In genomic region chr6:128808532-128808931, GRCm38 (mm10) we compare ENCODE assay signal across 9 mouse cellular contexts. TPM values are rescaled to one million over a fixed set of nuclear protein-coding genes. Genes with fewer than 3 reads are reported as not detected.
DNase-seq lines count a peak whose midpoint lies in the region; ATAC-seq and TF ChIP-seq lines count a peak whose summit lies in the region.
"Had no signal": no experiment of that assay in that cellular context is flagged by ENCODE, and none has a peak within 500 bp of the region (broad histone marks: within the 10 kb centered on the region; RNA-seq: fewer than 3 reads in every experiment).

No protein-coding gene starts in this region.

- peak; percentile 63 for TF ChIP-seq CTCF in kidney, adult 2 months (conservative IDR thresholded peaks at IDR 0.05; ENCODE audit: insufficient read depth, insufficient read length, low read depth, low read length)

- H3K27ac ChIP-seq in kidney, adult 2 months (ENCODE audit: insufficient read depth, low read depth, low read length): no peak overlapping the region
- no peak overlapping the region for H3K27ac ChIP-seq in kidney, embryonic 16.5 days (ENCODE audit: low read length)
- H3K27ac ChIP-seq in embryonic facial prominence, embryonic 10.5 days (replicated peaks): no peak overlapping the region
- no peak overlapping the region for H3K27ac ChIP-seq in forebrain, embryonic 16.5 days (ENCODE audit: low read length)
- no peak overlapping the region for H3K27ac ChIP-seq in forebrain, embryonic 10.5 days
- H3K27ac ChIP-seq: limb, embryonic 13.5 days had no signal

- no peaks in the 10 kb centered on the region for H3K4me1 ChIP-seq in kidney, adult 2 months (ENCODE audit: control insufficient read depth, insufficient read depth, low read length)
- H3K4me1 ChIP-seq in kidney, embryonic 16.5 days (ENCODE audit: insufficient read depth, low read length): no peaks in the 10 kb centered on the region
- H3K4me1 ChIP-seq in embryonic facial prominence, embryonic 10.5 days: no peaks in the 10 kb centered on the region
- H3K4me1 ChIP-seq in forebrain, embryonic 16.5 days (replicated peaks; ENCODE audit: control insufficient read depth, insufficient read depth, low read length): no peaks in the 10 kb centered on the region
- peaks cover 2% of the 10 kb centered on the region; the same call in 1 of the 2 replicates for H3K4me1 ChIP-seq in forebrain, embryonic 10.5 days
- H3K4me1 ChIP-seq: limb, embryonic 13.5 days had no signal

- WGBS in kidney, adult 2 months: 78% methylated on average over 5 of the region's 5 CpGs
- WGBS in kidney, embryonic 16.5 days: 86% methylated on average over 5 of the region's 5 CpGs
- 87% methylated on average over 5 of the region's 5 CpGs for WGBS in embryonic facial prominence, embryonic 10.5 days
- WGBS in forebrain, embryonic 16.5 days: 86% methylated on average over 5 of the region's 5 CpGs
- 87% methylated on average over 5 of the region's 5 CpGs for WGBS in forebrain, embryonic 10.5 days

- H3K9ac ChIP-seq in kidney, embryonic 16.5 days (replicated peaks; ENCODE audit: low read length): no peak overlapping the region
- H3K9ac ChIP-seq in forebrain, embryonic 16.5 days (replicated peaks; ENCODE audit: low read depth, low read length): no peak overlapping the region
- H3K9ac ChIP-seq: limb, embryonic 13.5 days had no signal

- H3K27me3 ChIP-seq in kidney, adult 2 months (replicated peaks; ENCODE audit: control insufficient read depth, insufficient read depth, low read length): no peaks in the 10 kb centered on the region
- no peaks in the 10 kb centered on the region for H3K27me3 ChIP-seq in kidney, embryonic 16.5 days (ENCODE audit: insufficient read depth, low read length)
- no peaks in the 10 kb centered on the region for H3K27me3 ChIP-seq in embryonic facial prominence, embryonic 10.5 days (replicated peaks; ENCODE audit: low read depth, poor library complexity, severe bottlenecking)
- H3K27me3 ChIP-seq in forebrain, embryonic 16.5 days (replicated peaks; ENCODE audit: control insufficient read depth, insufficient read depth, low read length): no peaks in the 10 kb centered on the region
- H3K27me3 ChIP-seq in forebrain, embryonic 10.5 days (ENCODE audit: poor library complexity, severe bottlenecking): no peaks in the 10 kb centered on the region
- H3K27me3 ChIP-seq: limb, embryonic 13.5 days had no signal

- peak; percentile 58 for DNase-seq in kidney, adult 2 months
- peak; percentile 43 for DNase-seq in ES-CJ7 (ENCODE audit: low read depth, low spot score)
- DNase-seq in embryonic facial prominence, embryonic 10.5 days (ENCODE audit: low spot score): peak; percentile 20
- no peak for DNase-seq in forebrain, embryonic 10.5 days (ENCODE audit: extremely low spot score, low spot score)
- DNase-seq in ovary, postnatal 10 days (ENCODE audit: low spot score): no peak

- no peaks in the 10 kb centered on the region for H3K36me3 ChIP-seq in kidney, adult 2 months (ENCODE audit: control insufficient read depth, insufficient read depth, low read length)
- H3K36me3 ChIP-seq in kidney, embryonic 16.5 days (ENCODE audit: insufficient read depth, low read length): no peaks in the 10 kb centered on the region
- no peaks in the 10 kb centered on the region for H3K36me3 ChIP-seq in embryonic facial prominence, embryonic 10.5 days (replicated peaks)
- H3K36me3 ChIP-seq in forebrain, embryonic 16.5 days (ENCODE audit: control insufficient read depth, insufficient read depth): no peaks in the 10 kb centered on the region
- H3K36me3 ChIP-seq in forebrain, embryonic 10.5 days (replicated peaks): no peaks in the 10 kb centered on the region
- H3K36me3 ChIP-seq: limb, embryonic 13.5 days had no signal

- no peak for TF ChIP-seq POLR2A in kidney, adult 2 months (IDR thresholded peaks at IDR 0.05; ENCODE audit: low read depth, low read length)

- no peak for ATAC-seq in kidney, embryonic 16.5 days (ENCODE audit: low FRiP score, low TSS enrichment)
- peak; percentile 79 for ATAC-seq in megakaryocyte, adult 5-6 weeks (ENCODE audit: poor library complexity, severe bottlenecking)
- ATAC-seq in forebrain, embryonic 16.5 days: no peak

- no peak overlapping the region for H3K4me3 ChIP-seq in kidney, adult 2 months (ENCODE audit: insufficient read depth, low read depth, low read length)
- no peak overlapping the region for H3K4me3 ChIP-seq in kidney, embryonic 16.5 days (ENCODE audit: low read length)
- no peak overlapping the region for H3K4me3 ChIP-seq in embryonic facial prominence, embryonic 10.5 days
- no peak overlapping the region for H3K4me3 ChIP-seq in forebrain, embryonic 16.5 days (replicated peaks; ENCODE audit: low read length)
- H3K4me3 ChIP-seq in forebrain, embryonic 10.5 days: no peak overlapping the region
- H3K4me3 ChIP-seq: limb, embryonic 13.5 days had no signal

- H3K4me2 ChIP-seq in kidney, embryonic 16.5 days (replicated peaks; ENCODE audit: low read depth, low read length): no peak overlapping the region
- no peak overlapping the region for H3K4me2 ChIP-seq in forebrain, embryonic 16.5 days (ENCODE audit: low read length)
- H3K4me2 ChIP-seq: limb, embryonic 13.5 days had no signal

- no peaks in the 10 kb centered on the region for H3K9me3 ChIP-seq in kidney, embryonic 16.5 days (ENCODE audit: low read length)
- H3K9me3 ChIP-seq in embryonic facial prominence, embryonic 10.5 days: no peaks in the 10 kb centered on the region
- H3K9me3 ChIP-seq in forebrain, embryonic 16.5 days (ENCODE audit: control insufficient read depth, low read length): no peaks in the 10 kb centered on the region
- peaks cover 2% of the 10 kb centered on the region; the same call in 1 of the 2 replicates for H3K9me3 ChIP-seq in forebrain, embryonic 10.5 days
- H3K9me3 ChIP-seq: limb, embryonic 13.5 days had no signal

RNA-seq across cellular contexts. Expression of gene Gm44511, which starts 17.6 kb away (rescaled TPM):
- 0.23 TPM in 1 of 2 replicates, not detected in the other for polyA plus RNA-seq in kidney, adult 2 months (2012; rRNA removed)
- not detected in 2 replicates for polyA plus RNA-seq in kidney, embryonic 16.5 days (2015; fragmentation: Nextera tagmentation; extraction: Ambion mirVana)
- not detected in 2 replicates for polyA plus RNA-seq in embryonic facial prominence, embryonic 10.5 days (2016; fragmentation: Nextera tagmentation; extraction: Ambion mirVana)
- total RNA-seq in megakaryocyte, adult 5-6 weeks (2015): 2.7 TPM in 1 of 2 replicates, not detected in the other
- 3.4 TPM in 1 of 2 replicates, not detected in the other for total RNA-seq in megakaryocyte, adult 5-6 weeks (2017)
- polyA plus RNA-seq in forebrain, embryonic 16.5 days (2015; fragmentation: Nextera tagmentation; extraction: Ambion mirVana): not detected in 2 replicates
- polyA plus RNA-seq in forebrain, embryonic 10.5 days (2016; fragmentation: Nextera tagmentation; extraction: Ambion mirVana): not detected in 2 replicates
- polyA plus RNA-seq: limb, embryonic 13.5 days had no signal

RNA-seq across cellular contexts. Expression of gene Klrb1b, which starts 17.6 kb away (rescaled TPM):
- 0.03 and 0.11 TPM in 2 replicates for polyA plus RNA-seq in kidney, adult 2 months (2012; rRNA removed)
- polyA plus RNA-seq in kidney, embryonic 16.5 days (2015; fragmentation: Nextera tagmentation; extraction: Ambion mirVana): 0.36 TPM in 1 of 2 replicates, not detected in the other
- polyA plus RNA-seq in embryonic facial prominence, embryonic 10.5 days (2016; fragmentation: Nextera tagmentation; extraction: Ambion mirVana): not detected in 2 replicates
- 4.5 and 11.2 TPM in 2 replicates for total RNA-seq in megakaryocyte, adult 5-6 weeks (2015)
- total RNA-seq in megakaryocyte, adult 5-6 weeks (2017): 2.6 and 3.6 TPM in 2 replicates
- polyA plus RNA-seq in forebrain, embryonic 16.5 days (2015; fragmentation: Nextera tagmentation; extraction: Ambion mirVana): not detected in 2 replicates
- not detected in 2 replicates for polyA plus RNA-seq in forebrain, embryonic 10.5 days (2016; fragmentation: Nextera tagmentation; extraction: Ambion mirVana)
- polyA plus RNA-seq: limb, embryonic 13.5 days had no signal

RNA-seq across cellular contexts. Expression of gene Klrb1c, which starts 19.5 kb away (rescaled TPM):
- 0.15 and 0.31 TPM in 2 replicates for polyA plus RNA-seq in kidney, adult 2 months (2012; rRNA removed)
- polyA plus RNA-seq in kidney, embryonic 16.5 days (2015; fragmentation: Nextera tagmentation; extraction: Ambion mirVana): 0.06 and 0.30 TPM in 2 replicates
- polyA plus RNA-seq in embryonic facial prominence, embryonic 10.5 days (2016; fragmentation: Nextera tagmentation; extraction: Ambion mirVana): not detected in 2 replicates
- 4.7 and 10.0 TPM in 2 replicates for total RNA-seq in megakaryocyte, adult 5-6 weeks (2015)
- total RNA-seq in megakaryocyte, adult 5-6 weeks (2017): 6.8 and 8.4 TPM in 2 replicates
- polyA plus RNA-seq in forebrain, embryonic 16.5 days (2015; fragmentation: Nextera tagmentation; extraction: Ambion mirVana): 0.15 TPM in 1 of 2 replicates, not detected in the other
- polyA plus RNA-seq in forebrain, embryonic 10.5 days (2016; fragmentation: Nextera tagmentation; extraction: Ambion mirVana): not detected in 2 replicates

Comparison
In these comparisons a context has a peak if more than half of its experiments do, and no peak if none do; other contexts are left out.
1. DNase-seq: peak in kidney, adult 2 months (single experiment), ES-CJ7 (single experiment) and embryonic facial prominence, embryonic 10.5 days (single experiment); none in forebrain, embryonic 10.5 days (single experiment) and ovary, postnatal 10 days (single experiment).